Mouse (Mus musculus) gastrocnemius, postnatal 4 days (tissue): Measurements from ENCODE around the gene Mark2. TPM values are rescaled to one million over a fixed set of nuclear protein-coding genes. Genes with fewer than 3 reads are reported as not detected.
A peak's percentile ranks its signal among the peaks of the same experiment; 100 is the strongest.

Source experiments
- DNase-seq, 2 experiments: peaks; one replicate each; pipeline ENCODE4 v3.0.0; 2021 to 2022; ENCODE audit warnings: low spot score in 2 of 2, mixed read lengths in 2 of 2
- total RNA-seq, 2 experiments: library from RNA; stranded (reverse); gene quantifications; 2 replicates each; pipeline ENCODE4 v1.2.3; 2021

The Mark2 gene
- total RNA-seq, 2 experiments from 2014 or later = 45.1 to 46.3 TPM

DNA sequence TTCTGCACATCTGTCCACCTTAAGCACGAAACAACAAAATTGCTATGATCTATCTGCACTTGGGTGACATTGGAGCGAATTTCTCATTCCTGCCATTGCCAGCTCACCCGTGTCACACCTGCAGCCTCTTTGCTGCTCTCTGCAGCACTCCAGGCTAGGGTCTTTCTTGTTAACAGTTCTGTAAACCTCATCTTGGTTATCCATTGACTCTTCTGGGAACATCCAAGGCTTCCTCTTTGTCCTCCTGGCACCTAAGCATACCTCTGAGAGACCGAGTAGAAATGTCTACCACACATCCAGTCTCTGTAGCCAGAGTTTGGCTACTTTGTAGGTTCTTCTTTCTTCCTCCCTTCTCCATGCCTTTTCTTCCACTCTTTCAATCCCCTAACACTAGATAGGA, 45.7 kb downstream of the Mark2 start:
- no peak for DNase-seq

DNA sequence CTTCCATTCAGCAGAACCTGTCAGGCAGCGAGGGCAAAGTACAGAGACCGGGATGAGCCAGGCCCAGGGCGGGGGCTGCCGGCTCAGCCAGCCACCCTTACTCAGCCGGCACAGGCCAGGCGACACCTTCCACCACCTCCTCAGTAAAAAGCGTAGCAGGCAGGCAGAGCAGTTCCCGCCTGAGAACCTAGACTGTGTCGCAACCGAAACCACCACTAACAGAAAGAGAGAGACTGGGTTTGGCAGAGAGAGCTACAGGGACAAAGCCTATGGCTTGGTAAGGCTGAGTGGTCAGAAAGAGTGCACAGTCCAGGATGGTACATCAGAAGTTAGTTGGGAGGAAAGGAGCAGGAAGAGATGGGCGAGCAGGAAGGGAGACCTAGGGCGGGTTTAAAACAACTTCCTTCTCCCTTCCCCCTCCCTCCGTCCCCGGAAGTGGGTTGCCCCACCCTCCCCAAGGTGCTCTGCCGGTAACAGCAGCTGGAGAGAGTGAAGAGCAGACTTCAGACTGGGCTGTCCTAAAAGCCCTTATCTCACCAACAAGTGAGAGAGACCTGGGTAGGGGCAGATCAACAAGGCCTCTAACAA, 46.5 kb downstream of the Mark2 start:
- peak in 1 of 2 experiments; percentile 13 for DNase-seq

DNA sequence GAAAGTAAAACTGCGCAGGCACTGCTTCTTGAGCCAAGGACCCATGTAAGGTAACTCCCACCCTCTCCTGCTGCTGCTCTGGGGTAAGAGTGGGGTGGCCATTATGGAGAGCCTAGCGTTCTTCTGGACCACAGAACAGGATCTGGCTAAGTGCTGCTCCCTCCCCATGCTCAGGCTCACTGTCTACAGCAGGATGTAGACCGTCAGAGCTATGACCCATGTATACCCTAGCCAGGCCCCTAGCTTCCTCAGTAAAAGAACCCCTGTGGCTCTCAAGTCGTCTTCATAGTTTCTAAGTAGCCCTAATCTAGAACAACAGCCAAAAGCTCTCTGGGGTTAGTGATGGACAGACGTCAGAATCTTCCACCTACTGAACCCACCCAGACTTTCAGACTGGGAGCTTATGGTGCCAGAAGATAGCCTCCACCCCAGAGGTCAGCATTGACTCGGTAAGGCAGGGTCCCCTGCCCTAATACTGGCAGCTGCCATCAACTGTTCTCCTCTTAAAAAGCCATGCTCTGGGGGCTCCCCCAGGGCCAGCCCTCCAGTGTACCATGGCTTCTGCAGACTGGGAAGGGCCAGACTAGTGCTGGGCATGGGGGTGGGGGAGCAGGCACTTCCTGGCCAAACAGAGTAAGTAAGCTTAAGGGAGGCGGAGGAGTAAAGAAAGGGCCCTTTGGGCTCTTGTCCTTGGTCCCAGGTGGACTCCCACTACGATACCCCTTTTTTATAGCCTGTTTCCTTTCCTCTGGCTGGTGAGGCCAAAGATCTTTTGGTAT, 47.4 kb downstream of the Mark2 start:
- no peak for DNase-seq

DNA sequence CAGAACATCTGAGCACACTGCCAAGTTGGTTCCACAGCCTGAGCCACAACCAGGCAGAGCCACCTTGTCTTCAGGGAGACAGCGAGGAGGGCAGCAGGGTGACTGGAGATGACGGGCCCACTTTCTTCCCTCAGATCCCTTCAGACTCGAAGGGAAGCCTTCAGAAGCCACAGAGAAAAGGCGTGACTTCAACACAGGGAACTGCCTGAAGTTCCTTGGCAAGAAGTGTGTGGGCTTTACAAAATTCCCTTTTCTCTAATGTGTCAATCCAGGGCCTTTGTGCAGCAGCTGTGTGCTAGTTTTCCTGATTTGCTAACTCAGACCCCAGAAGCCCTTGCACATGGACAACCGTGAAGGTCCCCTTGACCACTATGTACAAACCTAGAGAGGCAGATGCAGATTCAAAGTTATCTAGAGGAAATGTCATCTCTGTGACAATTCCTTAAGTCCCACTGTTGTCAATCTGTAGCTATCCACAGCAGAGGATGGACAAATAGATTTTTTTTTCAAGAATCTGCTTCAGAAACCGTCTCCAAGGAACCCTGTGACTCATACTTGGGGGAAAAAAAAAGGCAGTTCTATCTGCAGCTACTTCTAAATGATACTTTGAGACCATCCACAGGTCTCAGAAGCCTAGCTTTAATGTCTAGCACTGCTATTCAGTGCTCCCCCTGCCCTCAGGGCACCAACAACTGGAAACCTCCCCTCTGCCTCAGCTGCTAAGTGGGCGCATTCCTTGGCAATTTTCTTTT, 49.5 kb downstream of the Mark2 start:
- no peak for DNase-seq

DNA sequence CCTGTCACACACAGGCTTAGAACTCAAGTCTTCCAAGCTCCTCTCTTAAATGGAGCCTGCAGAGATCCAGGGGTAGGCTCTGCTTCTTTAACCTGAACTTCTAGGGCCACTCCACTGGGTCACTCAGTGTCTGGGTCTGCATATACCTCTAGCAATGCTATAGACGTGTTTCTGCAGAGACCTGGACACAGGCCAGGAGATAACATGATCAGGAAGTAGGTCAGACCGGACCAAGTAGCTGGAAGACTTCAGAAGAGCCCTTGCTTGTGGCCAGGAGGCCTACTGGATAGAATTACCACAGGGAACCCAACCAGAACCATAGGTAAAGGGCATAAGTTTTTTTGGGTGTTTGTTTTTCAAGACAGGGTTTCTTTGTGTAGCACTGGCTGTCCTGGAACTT, 51.9 kb downstream of the Mark2 start:
- no peak for DNase-seq

DNA sequence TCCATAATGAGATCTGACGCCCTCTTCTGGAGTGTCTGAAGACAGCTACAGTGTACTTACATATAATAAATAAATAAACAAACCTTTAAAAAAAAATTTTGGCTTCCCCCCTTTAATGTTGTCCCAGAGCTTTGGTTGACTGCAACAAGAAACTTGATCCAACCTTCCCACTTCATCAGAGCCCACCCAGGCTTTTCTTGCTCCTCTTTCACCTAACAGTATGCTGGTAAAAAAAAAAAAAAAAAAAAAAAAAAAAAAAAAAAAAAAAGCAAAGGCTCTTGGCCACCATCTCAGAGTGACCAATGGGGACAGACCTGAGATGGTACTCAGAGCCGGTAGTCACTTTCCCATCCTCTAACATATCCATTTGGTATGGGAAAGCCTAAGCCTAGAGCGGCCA, 53.4 kb downstream of the Mark2 start:
- DNase-seq = no peak

DNA sequence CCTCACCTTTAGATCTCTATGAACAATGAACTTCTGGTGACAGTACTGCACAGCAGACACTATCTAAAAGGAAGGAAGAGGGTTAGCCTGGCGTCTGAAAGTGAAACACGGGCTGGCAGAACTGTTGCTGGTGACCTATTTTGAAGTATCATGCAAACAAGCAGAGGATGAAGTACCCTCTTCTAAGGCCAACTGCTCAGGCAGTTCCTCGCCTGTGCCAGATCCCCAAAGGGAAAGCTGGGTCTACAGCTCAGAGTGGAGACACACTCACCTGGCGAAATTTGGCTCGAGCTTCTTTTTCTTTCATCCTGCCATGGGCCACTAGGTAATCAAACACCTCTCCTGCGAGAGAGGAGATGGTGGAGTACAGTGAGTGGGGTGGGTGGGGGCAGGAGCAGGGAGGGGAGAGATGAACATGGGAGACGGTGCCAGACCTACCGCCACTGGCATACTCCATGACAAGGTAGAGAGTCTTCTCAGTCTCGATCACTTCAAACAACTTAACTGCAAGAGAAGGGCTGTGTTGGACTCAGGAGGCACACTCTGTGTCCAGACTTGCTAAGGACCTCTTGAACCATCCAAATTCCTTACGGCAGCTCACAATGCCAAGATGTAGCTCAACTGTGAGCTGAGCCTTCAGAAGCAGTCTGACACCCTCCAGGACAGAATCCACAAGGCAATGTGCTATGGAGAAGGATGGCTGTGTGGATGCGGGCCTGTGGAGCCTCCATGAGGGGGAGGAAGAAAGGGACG, 54.9 kb downstream of the Mark2 start:
- DNase-seq = no peak

DNA sequence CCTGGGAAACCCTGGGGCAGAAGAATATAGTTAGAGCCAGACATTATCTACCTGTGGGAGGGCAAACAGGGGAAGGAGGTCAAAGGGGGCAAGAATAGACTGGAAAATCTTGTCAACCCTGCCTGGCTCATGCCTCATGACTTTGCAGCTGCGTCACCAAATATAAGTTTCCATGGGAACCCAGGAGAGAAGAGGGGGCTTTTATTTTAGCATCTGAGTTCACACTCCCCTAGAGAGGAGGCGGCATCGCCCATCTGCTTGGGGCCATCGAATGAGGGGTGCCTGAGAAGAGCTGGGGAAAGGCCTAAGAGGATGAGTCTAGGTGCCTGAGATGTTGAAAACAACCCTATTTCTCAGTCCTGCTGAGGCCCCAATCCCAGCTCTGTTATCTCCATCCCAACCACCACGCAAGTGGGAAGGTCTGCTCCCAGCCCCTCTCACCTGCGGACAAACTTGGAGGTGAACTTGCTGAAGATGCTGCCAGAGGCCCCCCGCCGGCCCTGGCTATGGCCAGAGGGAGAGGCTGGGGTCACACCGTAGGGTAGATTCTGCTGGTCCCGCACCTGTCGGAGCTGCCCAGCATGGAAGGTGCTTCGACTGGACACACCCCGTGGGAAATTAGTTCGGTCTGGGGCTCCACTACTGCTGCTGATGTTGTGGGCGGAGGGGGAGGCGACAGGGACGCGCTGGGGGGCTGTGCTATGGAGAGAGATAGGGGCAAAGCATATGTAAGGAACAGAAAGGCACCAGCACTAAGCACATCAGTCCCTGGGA, 60.9 kb downstream of the Mark2 start:
- no peak for DNase-seq

DNA sequence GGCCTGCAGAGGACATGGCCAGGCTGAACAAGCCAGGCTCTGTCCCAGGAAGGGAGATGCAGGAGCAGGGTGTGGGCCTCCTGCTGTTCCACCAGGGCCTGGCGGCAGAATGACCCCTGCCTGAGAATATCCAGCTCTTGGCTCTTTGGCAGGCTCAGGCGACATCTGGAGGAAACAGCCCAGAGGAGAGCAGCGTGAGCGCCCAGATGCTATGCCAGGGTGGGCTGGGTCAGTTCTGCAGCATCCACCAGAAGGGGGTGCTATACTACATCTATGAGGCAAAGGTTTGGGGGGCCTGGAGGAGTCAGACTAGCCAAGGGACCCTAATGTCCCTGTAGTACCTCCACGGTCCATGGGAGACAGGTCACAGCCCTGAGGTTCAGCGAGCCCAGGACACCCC, 62.5 kb downstream of the Mark2 start:
- peak in 1 of 2 experiments; percentile 61 for DNase-seq

DNA sequence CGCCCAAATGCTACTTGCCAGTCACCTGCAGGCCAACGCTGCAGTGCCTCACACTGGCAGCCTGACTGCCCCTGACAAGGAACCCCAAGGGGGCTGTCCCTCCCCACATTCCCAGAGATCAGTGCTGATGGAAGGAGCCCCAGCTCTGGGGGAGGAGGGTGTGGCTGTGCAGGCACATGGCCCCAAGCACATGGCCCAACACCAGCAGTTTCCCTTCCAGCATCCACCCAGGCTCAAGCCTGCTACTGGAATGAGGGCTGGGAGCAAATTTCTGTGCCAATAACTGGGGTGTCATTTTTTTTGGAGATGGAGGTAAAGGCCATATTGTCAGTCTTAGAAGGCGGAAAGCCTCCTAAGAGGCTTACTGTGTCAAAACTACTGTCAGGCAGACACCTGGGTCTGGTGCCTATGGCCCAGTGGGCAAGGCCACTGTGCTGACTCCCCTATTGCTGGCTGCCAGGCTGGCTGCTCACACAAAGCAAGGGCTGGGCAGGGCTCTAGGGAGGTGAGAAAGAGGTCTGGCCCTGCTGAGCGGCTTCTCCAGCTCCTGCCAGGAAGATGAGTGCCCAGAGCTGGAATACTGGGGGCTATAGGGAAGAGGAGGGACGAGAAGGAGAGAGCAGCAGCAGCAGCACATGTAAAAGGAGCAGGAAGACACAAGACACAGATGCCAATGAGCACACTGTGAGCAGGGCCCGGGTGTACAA, 63.3 kb downstream of the Mark2 start:
- DNase-seq = no peak

DNA sequence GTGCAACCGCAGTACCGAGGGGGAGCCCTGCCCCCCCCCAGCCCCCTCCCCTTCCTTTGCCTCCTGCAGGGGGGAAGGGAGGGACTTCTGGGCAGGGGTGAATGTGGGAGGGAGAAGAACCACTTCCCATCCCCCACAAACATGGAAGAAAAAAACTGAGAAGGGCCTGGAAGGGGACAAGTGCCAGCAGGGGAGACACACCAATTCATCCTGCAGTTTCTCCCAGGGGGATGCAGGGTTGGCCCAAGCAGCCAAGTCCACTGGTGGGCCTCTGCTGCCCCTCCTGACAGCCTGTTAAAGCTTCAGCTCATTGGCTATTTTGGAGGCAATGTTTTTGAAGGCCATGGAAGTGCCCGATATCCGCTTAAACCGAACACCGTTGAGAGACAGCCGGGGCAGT, 64.9 kb downstream of the Mark2 start:
- DNase-seq = no peak

DNA sequence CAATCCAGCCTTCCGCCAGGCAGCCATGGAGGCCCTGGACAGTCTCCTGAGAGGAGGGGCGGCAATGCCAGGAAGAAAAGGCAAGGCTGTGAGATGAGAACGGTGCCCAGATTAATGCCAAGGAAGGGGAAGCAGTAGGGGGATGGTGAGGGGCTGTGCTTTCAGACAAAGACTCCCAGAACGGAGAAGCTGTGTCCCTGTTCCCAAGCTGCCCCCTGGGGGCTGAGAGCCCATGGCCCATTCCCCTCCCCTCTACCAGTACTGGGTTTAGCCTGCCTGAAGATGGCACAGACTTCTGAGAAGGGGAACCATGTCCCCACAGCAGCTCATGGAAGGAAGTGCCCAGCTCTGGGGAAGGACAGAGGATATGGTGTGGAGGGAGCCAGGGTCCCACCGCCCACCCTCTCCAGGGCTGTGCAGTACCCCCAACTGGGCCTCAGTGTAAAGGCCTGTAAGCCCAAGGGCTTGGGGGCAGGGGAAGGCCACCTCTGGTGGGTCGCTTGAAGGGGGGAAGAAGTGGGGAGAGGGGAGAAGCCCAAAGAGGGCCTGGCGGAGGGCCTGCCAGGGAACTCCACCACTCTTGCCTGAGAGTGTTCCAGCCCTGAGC, 65.5 kb downstream of the Mark2 start:
- no peak for DNase-seq

DNA sequence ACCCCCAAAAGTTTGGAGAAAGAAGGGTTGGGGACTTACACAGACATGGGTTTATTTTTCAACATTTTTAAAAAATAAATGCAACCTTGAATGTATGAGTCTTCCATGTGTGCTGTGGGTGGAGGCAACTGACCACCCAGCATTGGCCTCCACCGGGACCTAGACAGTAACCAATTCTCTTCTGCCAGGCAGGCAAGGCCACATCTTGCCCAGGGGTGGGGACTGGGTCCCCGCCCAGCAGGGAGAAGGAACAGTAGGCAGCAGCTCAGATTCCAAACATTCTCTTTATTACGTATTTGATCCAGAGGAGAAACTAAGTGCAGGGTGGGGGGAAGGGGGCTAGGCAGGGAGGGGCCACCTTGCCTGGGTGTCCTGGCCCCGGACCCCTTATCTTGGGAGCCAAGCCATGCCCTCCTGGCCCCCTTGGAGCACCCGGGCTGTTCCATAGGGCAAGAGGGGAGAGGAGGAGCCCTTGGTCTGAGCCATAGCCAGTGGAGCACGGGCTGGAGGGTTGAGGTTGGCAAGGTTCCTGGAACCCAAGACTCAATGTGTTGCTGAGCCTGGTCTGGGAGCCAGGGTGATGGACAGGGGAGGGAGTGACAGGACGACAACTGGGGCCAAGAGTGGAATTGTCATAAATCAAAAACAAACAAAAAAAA, 66.4 kb downstream of the Mark2 start:
- DNase-seq = peak in 1 of 2 experiments; percentile 16

DNA sequence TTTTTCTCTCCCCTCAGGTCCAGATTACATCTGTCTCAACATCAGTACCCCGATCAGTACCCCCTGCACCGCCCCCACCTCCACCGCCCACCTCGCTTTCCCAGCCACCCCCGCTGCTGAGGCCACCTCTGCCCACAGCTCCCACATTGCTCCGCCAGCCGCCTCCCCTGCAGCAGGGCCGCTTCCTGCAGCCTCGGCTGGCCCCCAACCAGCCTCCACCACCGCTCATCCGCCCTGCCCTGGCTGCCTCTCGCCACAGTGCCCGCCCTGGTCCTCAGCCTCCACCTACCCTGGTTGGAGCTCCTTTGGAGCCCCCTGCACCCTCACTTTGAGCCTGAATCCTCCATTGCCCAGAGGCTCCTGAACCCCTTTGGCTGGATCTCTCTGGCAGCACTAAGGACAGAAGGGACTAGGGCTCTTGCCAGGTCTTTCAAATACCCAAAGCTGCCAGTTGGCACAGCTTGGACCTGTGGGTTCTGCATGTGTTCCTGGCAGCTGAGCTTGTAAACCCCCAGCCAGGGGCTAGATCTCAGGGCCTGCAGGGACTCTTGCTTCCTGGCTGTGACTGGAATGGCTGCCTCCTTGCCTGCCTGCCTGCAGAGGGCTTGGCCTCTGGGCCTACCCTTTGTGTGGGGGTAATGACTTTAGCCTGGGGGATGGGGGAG, 67.2 kb downstream of the Mark2 start:
- DNase-seq = peak in 1 of 2 experiments; percentile 31

DNA sequence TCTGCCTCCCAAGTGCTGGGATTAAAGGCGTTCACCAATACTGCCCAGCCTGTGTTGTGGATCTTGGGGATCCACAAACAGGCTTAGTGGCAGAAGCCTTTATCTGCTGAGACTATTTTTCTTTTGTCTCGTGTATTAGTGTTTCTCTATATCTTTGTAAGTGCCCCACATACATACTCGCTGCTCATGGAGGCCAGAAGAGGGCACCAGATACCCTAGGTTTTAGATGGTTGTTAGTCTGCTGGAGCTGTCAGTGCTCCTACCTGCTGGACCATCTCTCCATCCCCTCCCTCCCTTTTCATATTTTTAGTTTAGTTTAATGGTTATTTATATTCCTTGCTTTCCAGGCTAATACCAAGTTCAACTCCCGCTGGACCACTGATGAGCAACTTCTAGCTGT, 68.2 kb downstream of the Mark2 start:
- DNase-seq = no peak

DNA sequence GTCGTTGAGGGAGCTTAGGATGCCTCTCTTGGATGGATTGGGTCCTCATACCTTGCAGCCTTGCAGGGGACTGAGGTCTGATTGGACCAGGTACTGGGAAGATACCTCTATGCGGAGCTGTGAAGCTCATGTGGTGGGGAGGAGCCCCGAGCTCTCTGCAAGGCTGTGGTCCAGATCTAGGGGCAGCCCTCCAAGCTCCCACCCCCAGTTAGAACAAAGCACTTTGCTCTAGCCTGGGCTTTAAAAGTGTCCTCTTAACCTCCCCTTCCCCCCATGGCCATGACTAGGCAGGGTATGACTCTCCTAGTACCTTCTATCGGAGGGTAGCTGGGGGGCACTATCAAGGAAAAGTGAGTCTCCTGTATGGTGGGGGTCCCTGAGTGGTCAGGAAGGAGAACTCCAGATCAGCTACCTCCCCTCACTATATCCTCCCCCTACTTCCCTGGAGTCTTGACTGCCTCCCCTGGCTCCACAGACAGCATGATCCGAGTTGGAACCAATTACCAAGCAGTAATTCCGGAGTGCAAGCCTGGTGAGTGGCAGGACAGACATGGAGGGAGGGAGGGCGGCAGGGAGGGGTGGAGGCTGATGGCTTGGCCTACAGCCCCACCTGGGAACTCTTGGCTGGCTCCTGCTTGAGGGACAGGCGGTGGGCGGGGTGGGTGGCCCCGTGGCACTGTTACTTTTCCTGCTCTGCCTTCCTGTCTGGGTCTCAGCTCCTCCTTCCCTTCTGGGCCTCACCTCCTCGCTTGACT, 72.2 kb downstream of the Mark2 start:
- DNase-seq = peak in 1 of 2 experiments; percentile 21

DNA sequence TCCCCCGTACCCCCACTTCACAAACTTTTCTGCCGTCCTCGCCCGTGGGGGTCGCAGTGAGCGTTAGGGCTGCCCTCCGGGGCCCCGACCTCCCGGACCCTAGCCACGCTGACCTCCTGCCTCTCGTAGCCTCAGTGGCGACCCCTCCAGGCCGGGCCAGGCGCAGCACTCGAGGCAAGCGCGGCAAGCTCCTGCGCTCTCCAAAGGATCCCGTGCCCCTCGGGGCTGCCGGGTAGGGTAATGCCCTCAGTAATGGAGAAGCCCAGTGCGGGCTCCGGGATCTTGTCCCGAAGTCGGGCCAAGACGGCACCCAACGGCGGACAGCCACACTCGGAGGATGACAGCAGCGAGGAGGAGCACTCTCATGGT, 73.0 kb downstream of the Mark2 start:
- peak; percentile 79 to 86 for DNase-seq
